Mouse (Mus musculus) C2C12 (cell line): ENCODE results near the gene Akna. TPM values are rescaled to one million over a fixed set of nuclear protein-coding genes. Genes with fewer than 3 reads are reported as not detected.

Source experiments
- H3K27me3 ChIP-seq: one replicate; pipeline ENCODE4 v1.6.1; 2011; ENCODE audit not compliant: control insufficient read depth, insufficient read depth, insufficient read length
- H3K36me3 ChIP-seq: one replicate; pipeline ENCODE4 v1.6.1; 2011; ENCODE audit not compliant: control insufficient read depth, insufficient read depth
- H3K4me3 ChIP-seq: one replicate; pipeline ENCODE4 v1.5.1; 2011; ENCODE audit warnings: mild to moderate bottlenecking, control low read depth; ENCODE audit not compliant: poor library complexity, insufficient read depth, severe bottlenecking
- H3K79me2 ChIP-seq: one replicate; pipeline ENCODE4 v1.6.1; 2011; ENCODE audit not compliant: control insufficient read depth, insufficient read depth
- H3K79me3 ChIP-seq: one replicate; pipeline ENCODE4 v1.6.1; 2011; ENCODE audit warnings: low read depth, control low read depth
- H3ac ChIP-seq: one replicate; pipeline ENCODE3; 2011; ENCODE audit warnings: low read depth; ENCODE audit not compliant: control insufficient read depth, insufficient read length
- CEBPB ChIP-seq: IDR thresholded peaks from one replicate; pipeline ENCODE4 v1.6.1; 2011; ENCODE audit warnings: low read depth, mild to moderate bottlenecking, control low read depth, moderate library complexity
- CTCF ChIP-seq: IDR thresholded peaks from one replicate; pipeline ENCODE4 v1.5.1; 2011; ENCODE audit not compliant: control insufficient read depth, insufficient read depth, insufficient read length
- FOSL1 ChIP-seq: IDR thresholded peaks from one replicate; pipeline ENCODE4 v1.8.0; 2011; ENCODE audit warnings: mild to moderate bottlenecking, low read length; ENCODE audit not compliant: poor library complexity, insufficient read depth, severe bottlenecking
- MAX ChIP-seq: IDR thresholded peaks from one replicate; pipeline ENCODE4 v1.6.1; 2011; ENCODE audit warnings: mild to moderate bottlenecking, control low read depth
- MYOD1 ChIP-seq: IDR thresholded peaks from one replicate; pipeline ENCODE4 v1.6.1; 2011; ENCODE audit warnings: low read depth; ENCODE audit not compliant: control insufficient read depth, insufficient read length
- MYOG ChIP-seq: IDR thresholded peaks from one replicate; pipeline ENCODE4 v1.6.1; 2011; ENCODE audit not compliant: control insufficient read depth, insufficient read length; ENCODE audit errors: extremely low read depth
- USF1 ChIP-seq: IDR thresholded peaks from one replicate; pipeline ENCODE4 v1.6.1; 2011; ENCODE audit warnings: low read depth, mild to moderate bottlenecking, control low read depth, moderate library complexity
- polyA plus RNA-seq: library from polyadenylated mRNA; unstranded; fragments of >200 nt; fragmentation: generic; extraction: Trizol; gene quantifications from one replicate; pipeline ENCODE4 v1.2.1, GENCODE M21; 2012; ENCODE audit warnings: missing spikeins

Akna gene
- polyA plus RNA-seq, 1 experiment = 1.3 TPM

DNA sequence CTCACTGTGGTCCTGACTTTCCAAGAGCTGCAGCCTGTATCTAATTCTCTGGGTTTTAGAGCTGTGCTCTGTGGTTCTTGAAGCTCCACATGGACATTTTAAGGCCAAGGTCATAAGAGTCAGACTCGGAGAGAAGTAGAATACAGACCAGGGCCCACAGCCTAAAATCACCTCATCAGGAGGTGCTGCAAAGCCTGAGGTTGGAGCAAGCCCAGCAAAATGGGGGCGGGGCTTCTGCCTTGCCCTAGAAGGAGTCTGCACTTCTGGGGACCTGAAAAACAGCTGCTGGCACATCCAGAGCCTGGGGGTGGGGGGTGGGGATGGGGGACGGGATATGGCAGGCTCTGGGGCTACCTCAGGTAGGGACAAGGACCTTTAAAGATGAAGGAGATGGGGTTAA, 27.2 kb upstream of the Akna start:
- Histone ChIP-seq H3ac (no peak overlapping the region), H3K36me3 (no peaks in the 10 kb centered on the region), H3K79me2 (no peaks in the 10 kb centered on the region), H3K27me3 (no peaks in the 10 kb centered on the region), H3K4me3 (no peak overlapping the region), H3K79me3 (no peaks in the 10 kb centered on the region)
- TF ChIP-seq CTCF (no peak), MYOG (no peak), FOSL1 (no peak), CEBPB (no peak), MAX (no peak), MYOD1 (no peak), USF1 (no peak)

DNA sequence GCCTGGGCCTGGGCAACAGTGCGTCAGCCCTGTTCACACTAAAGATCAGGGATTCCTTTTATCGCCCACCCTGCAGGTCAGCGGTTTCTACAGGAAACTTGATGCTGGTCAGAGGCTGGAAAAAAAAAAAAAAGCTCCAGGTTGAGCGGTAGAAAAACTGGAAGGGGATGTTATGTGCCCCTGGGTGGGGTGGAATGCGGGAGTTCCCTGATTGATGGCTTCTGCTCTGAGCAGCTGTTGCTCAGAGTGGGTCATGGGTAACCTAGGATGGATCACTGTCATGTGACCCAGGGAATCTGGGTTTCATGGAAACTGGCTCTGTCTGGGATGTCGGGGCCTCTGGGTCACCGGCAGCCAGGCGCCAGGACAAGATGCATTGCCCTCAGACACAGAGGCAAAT, 23.2 kb upstream of the Akna start:
- Histone ChIP-seq H3K27me3 (no peaks in the 10 kb centered on the region), H3K4me3 (no peak overlapping the region), H3K79me3 (no peaks in the 10 kb centered on the region), H3K36me3 (no peaks in the 10 kb centered on the region), H3ac (no peak overlapping the region), H3K79me2 (no peaks in the 10 kb centered on the region)
- peak; percentile 64 for TF ChIP-seq USF1
- TF ChIP-seq CEBPB = no peak
- no peak for TF ChIP-seq MAX
- peak; percentile 88 for TF ChIP-seq MYOD1

DNA sequence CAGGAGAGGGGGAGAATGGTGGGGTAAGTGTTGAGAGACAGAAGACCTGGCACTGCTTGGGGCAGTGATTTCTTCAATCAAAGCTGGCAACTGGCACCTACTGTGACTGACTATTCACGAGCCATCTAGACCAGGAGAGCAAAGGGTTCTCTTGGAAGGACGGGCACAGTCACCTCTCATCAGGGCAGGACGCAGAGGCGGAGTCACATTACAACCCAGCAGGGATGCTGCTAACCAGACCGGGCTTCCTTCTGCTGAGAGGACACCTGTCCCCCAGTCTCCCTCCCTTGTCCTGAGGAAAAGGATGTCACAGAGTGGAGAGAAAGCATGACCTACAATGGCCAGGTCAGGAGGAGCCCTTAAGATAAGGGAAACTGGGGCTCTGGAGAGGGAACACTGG, 20.7 kb upstream of the Akna start:
- no peaks in the 10 kb centered on the region for H3K79me3 ChIP-seq
- H3K27me3 ChIP-seq = no peaks in the 10 kb centered on the region
- H3ac ChIP-seq = no peak overlapping the region
- H3K79me2 ChIP-seq = no peaks in the 10 kb centered on the region
- no peak overlapping the region for H3K4me3 ChIP-seq
- no peaks in the 10 kb centered on the region for H3K36me3 ChIP-seq
- TF ChIP-seq MAX (no peak), MYOD1 (no peak), MYOG (no peak), CTCF (no peak), CEBPB (no peak)

DNA sequence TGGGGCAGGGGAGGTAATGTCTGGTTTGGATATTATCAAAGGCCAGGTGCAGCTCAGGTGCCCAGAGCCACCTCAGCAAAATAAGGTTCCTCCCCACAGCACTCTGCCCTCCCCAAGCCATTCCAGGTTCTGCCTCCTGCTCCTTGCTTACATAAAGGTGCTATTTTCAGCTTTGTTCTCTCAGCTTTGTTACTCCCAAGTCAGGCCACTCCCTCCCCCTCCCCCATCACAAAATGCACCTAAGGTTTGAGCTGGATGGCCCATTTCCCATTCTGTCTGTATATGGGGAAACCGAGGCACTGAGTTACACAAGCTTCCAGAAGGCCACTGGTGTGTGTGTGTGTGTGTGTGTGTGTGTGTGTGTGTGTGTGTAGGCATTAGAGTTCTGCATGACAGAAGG, 20.1 kb upstream of the Akna start:
- no peaks in the 10 kb centered on the region for H3K36me3 ChIP-seq
- H3K79me3 ChIP-seq = no peaks in the 10 kb centered on the region
- TF ChIP-seq MYOG (no peak), MYOD1 (no peak), CTCF (no peak), USF1 (no peak), MAX (no peak), CEBPB (no peak), FOSL1 (no peak)
- no peak overlapping the region for H3ac ChIP-seq
- H3K79me2 ChIP-seq = no peaks in the 10 kb centered on the region
- no peaks in the 10 kb centered on the region for H3K27me3 ChIP-seq
- H3K4me3 ChIP-seq = no peak overlapping the region

DNA sequence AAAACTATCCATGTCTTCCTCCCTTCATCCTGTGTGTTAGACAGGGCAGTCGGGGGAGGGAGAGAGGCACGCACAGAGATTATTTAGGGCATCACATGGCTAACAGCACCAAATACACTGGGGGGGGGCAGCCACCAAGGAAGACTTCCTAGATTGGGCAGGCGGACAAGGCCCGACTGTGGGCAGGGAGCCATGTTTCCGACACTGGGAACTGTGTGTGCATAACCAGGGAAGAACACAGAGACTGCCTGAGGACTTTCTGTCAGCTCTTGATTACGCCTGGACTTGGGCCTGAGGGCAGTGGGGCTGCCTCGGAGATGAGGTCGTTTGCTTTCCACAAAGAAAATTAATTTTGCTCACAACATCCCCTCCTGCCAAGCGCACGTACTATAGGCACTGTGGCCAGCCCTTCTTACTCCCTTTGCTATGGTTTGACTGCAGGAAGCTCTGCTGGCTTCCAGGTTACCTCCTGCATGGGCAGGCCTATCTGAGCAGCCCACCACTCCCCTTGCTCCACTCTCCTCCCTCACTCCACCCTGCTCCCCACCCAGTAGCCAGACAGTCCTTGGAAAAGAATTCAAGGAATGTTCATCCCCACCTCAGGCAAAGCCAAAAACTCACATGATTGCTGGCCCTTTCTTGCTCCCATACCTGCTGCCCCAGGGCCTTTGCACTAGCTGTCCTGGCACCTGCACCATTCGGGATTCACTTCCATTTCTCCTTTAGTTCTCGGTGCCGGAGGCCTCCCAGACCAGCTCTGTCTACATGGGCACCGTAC, 17.2 kb upstream of the Akna start:
- H3K79me2 ChIP-seq = no peaks in the 10 kb centered on the region
- no peaks in the 10 kb centered on the region for H3K36me3 ChIP-seq
- H3K27me3 ChIP-seq = no peaks in the 10 kb centered on the region
- TF ChIP-seq USF1 = no peak
- TF ChIP-seq CTCF = no peak
- no peak for TF ChIP-seq MAX
- no peak for TF ChIP-seq MYOG
- H3K4me3 ChIP-seq = no peak overlapping the region
- no peaks in the 10 kb centered on the region for H3K79me3 ChIP-seq
- no peak overlapping the region for H3ac ChIP-seq

DNA sequence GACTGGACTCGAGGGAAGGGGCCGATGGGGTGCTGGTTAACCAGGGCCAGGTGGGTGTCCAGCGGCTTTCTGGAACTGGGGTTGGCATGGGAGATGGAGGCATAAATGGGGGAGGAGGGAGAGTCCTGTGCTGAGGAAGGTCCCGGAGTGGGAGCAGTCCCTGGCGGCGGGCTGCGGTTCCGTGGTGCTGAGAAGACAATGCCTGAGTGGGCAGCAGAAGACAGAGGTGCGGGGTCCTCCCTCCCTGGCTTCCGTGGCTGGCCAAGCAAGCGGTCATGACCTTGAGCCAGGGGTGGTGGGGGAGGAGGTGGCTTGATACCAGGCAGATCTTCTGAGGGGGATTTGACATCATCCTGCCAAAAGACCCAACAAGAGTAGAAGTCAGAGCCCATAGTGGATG, 15.1 kb upstream of the Akna start:
- H3K79me2 ChIP-seq = no peaks in the 10 kb centered on the region
- H3K79me3 ChIP-seq = no peaks in the 10 kb centered on the region
- H3K27me3 ChIP-seq = no peaks in the 10 kb centered on the region
- no peaks in the 10 kb centered on the region for H3K36me3 ChIP-seq
- H3K4me3 ChIP-seq = no peak overlapping the region
- TF ChIP-seq CTCF = no peak
- no peak for TF ChIP-seq MYOD1
- TF ChIP-seq FOSL1 = no peak
- no peak for TF ChIP-seq MAX
- no peak for TF ChIP-seq CEBPB
- H3ac ChIP-seq = no peak overlapping the region
